Mouse (Mus musculus) embryonic fibroblast, embryonic 13.5 days (primary cell): Measurements from ENCODE around the gene D13Ertd608e.

ENCODE experiments used
- CTCF ChIP-seq: IDR thresholded peaks from 2 replicates; pipeline ENCODE4 v1.5.1; 2011; ENCODE audit warnings: mild to moderate bottlenecking, control low read depth, low read length, moderate library complexity, borderline replicate concordance; ENCODE audit not compliant: insufficient read depth
- POLR2A ChIP-seq: IDR thresholded peaks from 2 replicates; pipeline ENCODE4 v1.6.1; 2011; ENCODE audit warnings: low read depth, mild to moderate bottlenecking, control low read depth, low read length, moderate library complexity

DNA sequence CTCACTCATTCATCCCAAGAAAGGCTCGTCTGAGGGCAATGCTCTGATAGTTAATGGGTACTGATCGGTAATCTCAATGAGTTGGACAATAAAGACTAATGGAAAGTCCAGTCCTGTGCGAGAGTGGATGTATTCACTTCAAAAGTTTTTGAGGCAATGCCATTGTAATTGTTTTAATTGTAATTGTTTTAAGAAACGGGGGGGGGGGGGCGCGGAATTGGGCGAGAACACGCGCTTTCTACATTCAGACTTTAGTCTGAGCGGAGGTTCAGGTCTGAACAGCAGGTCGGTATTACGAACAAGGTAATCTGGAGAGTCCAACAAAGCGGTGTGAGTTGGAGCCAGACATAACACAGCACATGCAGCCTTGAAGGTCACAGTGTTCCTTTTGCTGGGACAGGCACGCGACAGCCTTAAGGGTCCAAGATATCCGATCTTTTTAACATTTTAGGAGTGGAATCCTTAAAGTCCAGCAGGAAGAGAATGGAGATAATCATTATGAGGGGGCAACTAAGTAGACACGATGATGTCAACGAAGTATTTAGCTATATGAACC lies 44.1 kb upstream of the D13Ertd608e start:
- TF ChIP-seq POLR2A (no peak), CTCF (no peak)
